Mouse (Mus musculus) ES-Bruce4 (cell line): Measurements from ENCODE around the gene Nabp1. TPM values are rescaled to one million over a fixed set of nuclear protein-coding genes. Genes with fewer than 3 reads are reported as not detected.
A peak's percentile ranks its signal among the peaks of the same experiment; 100 is the strongest.
"Not testable (repeated sequence)": the region's sequence is repeated elsewhere in the genome, so short reads cannot be mapped to it uniquely, and the experiment has no call there.

Source experiments
- H3K27ac ChIP-seq: 2 replicates; pipeline ENCODE4 v1.5.1; 2012; ENCODE audit warnings: low read length, inconsistent platforms; ENCODE audit not compliant: insufficient read depth
- H3K27me3 ChIP-seq: 2 replicates; pipeline ENCODE4 v1.6.1; 2012; ENCODE audit warnings: mild to moderate bottlenecking, low read length, inconsistent platforms; ENCODE audit not compliant: control insufficient read depth, poor library complexity, insufficient read depth, severe bottlenecking
- H3K36me3 ChIP-seq: 2 replicates; pipeline ENCODE4 v1.6.1; 2012; ENCODE audit warnings: inconsistent platforms, mild to moderate bottlenecking, low read length, moderate library complexity; ENCODE audit not compliant: control insufficient read depth, poor library complexity, insufficient read depth, severe bottlenecking
- H3K4me1 ChIP-seq: one replicate; pipeline ENCODE4 v1.8.1; 2011; ENCODE audit warnings: low read length; ENCODE audit not compliant: control insufficient read depth, insufficient read depth
- H3K4me3 ChIP-seq: 2 replicates; pipeline ENCODE4 v1.5.1; 2011; ENCODE audit warnings: low read depth, mild to moderate bottlenecking, low read length
- H3K9ac ChIP-seq: 2 replicates; pipeline ENCODE4 v1.6.1; 2012; ENCODE audit warnings: low read depth, mild to moderate bottlenecking, inconsistent platforms; ENCODE audit not compliant: poor library complexity, severe bottlenecking
- H3K9me3 ChIP-seq: replicated peaks from 2 replicates; pipeline ENCODE4 v1.6.1; 2012; ENCODE audit warnings: mild to moderate bottlenecking, low read length, inconsistent platforms; ENCODE audit not compliant: control insufficient read depth, poor library complexity, insufficient read depth, severe bottlenecking
- CTCF ChIP-seq: IDR thresholded peaks from one replicate; pipeline ENCODE4 v1.8.1; 2011; ENCODE audit warnings: low read depth, low read length
- EP300 ChIP-seq: IDR thresholded peaks from 2 replicates; pipeline ENCODE4 v1.6.1; 2011; ENCODE audit warnings: low read depth, low read length; ENCODE audit not compliant: insufficient read depth
- POLR2A ChIP-seq: IDR thresholded peaks from one replicate; pipeline ENCODE4 v1.8.1; 2011; ENCODE audit warnings: low read length; ENCODE audit not compliant: insufficient read depth
- polyA plus RNA-seq: library from polyadenylated mRNA; stranded (reverse); fragments of >200 nt; gene quantifications from 2 replicates; pipeline ENCODE4 v1.2.4, GENCODE M21; 2011; ENCODE audit warnings: low read depth; ENCODE audit not compliant: missing spikeins, insufficient read depth, insufficient read length

Gene Nabp1
- polyA plus RNA-seq, 1 experiment = 145 TPM

GRCm38 (mm10) chr1:51448789-51449188, 29.4 kb downstream of the Nabp1 start:
- H3K4me1 ChIP-seq = no peaks in the 10 kb centered on the region
- no peaks in the 10 kb centered on the region for H3K36me3 ChIP-seq
- no peak overlapping the region for H3K9ac ChIP-seq
- no peak for TF ChIP-seq EP300
- no peak for TF ChIP-seq CTCF
- no peak for TF ChIP-seq POLR2A
- H3K4me3 ChIP-seq = no peak overlapping the region
- no peaks in the 10 kb centered on the region for H3K9me3 ChIP-seq
- H3K27ac ChIP-seq = no peak overlapping the region
- no peaks in the 10 kb centered on the region for H3K27me3 ChIP-seq

DNA sequence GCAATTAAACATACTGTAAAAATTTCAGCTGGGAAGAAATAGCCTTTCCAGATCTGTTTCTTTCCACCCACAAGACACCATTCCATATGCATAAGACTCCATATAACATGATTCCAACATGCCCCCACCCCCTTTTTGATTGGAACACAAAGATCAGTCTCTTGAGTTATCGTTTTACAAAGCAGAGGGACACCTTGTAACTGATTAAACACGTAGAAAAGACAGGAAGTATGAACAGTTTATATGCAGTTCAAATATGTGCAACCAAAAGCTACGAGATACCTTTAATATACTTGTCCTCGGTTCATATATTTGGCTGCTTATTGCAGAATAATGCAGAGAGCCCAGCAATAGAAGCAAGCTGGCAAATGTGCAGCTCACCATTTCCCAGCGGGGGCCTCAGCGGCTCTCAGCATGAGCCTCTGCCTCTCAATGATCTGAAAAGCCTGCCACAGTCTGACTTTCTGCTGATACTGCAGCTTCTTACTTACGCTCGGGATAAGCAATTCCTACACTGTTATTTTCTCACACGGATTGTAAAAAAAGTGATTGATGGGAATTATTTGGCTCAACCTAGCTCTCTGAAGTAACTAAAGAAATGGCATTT, 32.3 kb downstream of the Nabp1 start:
- H3K9ac ChIP-seq = no peak overlapping the region
- H3K36me3 ChIP-seq = no peaks in the 10 kb centered on the region

GRCm38 (mm10) chr1:51445161-51445853, 32.9 kb downstream of the Nabp1 start:
- Histone ChIP-seq H3K9ac (no peak overlapping the region), H3K4me3 (no peak overlapping the region), H3K9me3 (no peaks in the 10 kb centered on the region), H3K36me3 (no peaks in the 10 kb centered on the region), H3K27me3 (no peaks in the 10 kb centered on the region), H3K4me1 (no peaks in the 10 kb centered on the region), H3K27ac (no peak overlapping the region)
- TF ChIP-seq CTCF = no peak
- TF ChIP-seq POLR2A = no peak
- no peak for TF ChIP-seq EP300

More for the DNA sequence above, 32.3 kb downstream of the Nabp1 start:
- no peaks in the 10 kb centered on the region for H3K27me3 ChIP-seq
- no peaks in the 10 kb centered on the region for H3K9me3 ChIP-seq
- H3K4me3 ChIP-seq = no peak overlapping the region
- H3K4me1 ChIP-seq = no peaks in the 10 kb centered on the region
- no peak overlapping the region for H3K27ac ChIP-seq
- TF ChIP-seq EP300 = no peak

DNA sequence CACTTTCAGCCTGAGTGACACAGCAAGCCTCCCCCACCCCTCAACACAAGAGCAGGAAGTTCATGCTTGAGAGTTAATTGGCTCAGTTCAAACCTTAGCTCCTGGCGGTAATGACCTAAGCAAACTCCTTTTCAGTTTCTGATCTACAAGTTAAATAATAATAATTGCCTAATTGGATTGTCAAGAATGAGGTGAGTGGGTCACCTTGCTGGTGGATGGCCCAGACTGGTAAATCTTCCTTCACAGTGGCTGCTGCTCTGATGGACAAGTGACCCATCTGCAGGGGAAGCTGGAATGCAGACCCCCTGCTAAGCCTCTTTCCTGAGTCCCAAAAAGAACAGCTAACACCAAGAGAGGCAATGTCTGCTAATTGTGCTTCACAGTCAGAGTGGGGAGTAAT, 48.5 kb downstream of the Nabp1 start:
- Histone ChIP-seq H3K4me1 (no peaks in the 10 kb centered on the region), H3K9ac (no peak overlapping the region), H3K36me3 (no peaks in the 10 kb centered on the region), H3K27me3 (no peaks in the 10 kb centered on the region), H3K9me3 (no peaks in the 10 kb centered on the region), H3K4me3 (no peak overlapping the region), H3K27ac (no peak overlapping the region)
- TF ChIP-seq CTCF = no peak
- no peak for TF ChIP-seq POLR2A
- 0 out of 2 replicates have a peak, but pooled peaks have one; percentile 31 for TF ChIP-seq EP300

DNA sequence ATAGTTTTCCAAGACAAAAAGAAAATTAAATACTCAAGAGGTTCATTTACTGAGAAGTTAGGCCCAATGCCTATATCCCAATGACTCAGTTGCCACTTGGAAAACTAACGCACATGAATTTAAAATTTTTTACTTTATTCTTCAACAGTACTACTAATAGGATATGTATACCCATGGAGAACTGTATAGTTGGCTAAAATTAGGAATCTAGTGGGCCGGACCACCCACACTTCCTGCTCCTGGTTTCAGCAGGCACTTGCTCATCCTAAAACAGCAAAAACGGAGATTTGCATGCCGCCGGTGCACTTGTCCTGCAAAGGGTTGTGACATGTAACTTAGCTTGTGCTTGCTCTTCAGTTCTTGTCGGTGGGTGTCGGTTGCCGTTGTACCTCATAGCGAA, 51.9 kb downstream of the Nabp1 start:
- TF ChIP-seq EP300 (no peak), CTCF (no peak), POLR2A (no peak)

GRCm38 (mm10) chr1:51421029-51421428, 57.2 kb downstream of the Nabp1 start:
- H3K27ac ChIP-seq, H3K9ac ChIP-seq, H3K4me3 ChIP-seq, H3K36me3 ChIP-seq, H3K4me1 ChIP-seq, H3K9me3 ChIP-seq, H3K27me3 ChIP-seq: not testable (repeated sequence)

More for the DNA sequence above, 51.9 kb downstream of the Nabp1 start:
- no peak overlapping the region for H3K27ac ChIP-seq
- no peak overlapping the region for H3K9ac ChIP-seq
- no peak overlapping the region for H3K4me3 ChIP-seq
- peaks cover 5% of the 10 kb centered on the region for H3K9me3 ChIP-seq
- no peaks in the 10 kb centered on the region for H3K4me1 ChIP-seq
- H3K36me3 ChIP-seq = no peaks in the 10 kb centered on the region
- H3K27me3 ChIP-seq = no peaks in the 10 kb centered on the region
